Mouse (Mus musculus) cerebellum, postnatal 25 days (tissue): Measurements from ENCODE around the gene Olfr1535.

Source experiments
- DNase-seq, 2 experiments: peaks; one replicate each; pipeline ENCODE4 v3.0.0; 2021; ENCODE audit warnings: mixed read lengths in 2 of 2

The Olfr1535 gene

DNA sequence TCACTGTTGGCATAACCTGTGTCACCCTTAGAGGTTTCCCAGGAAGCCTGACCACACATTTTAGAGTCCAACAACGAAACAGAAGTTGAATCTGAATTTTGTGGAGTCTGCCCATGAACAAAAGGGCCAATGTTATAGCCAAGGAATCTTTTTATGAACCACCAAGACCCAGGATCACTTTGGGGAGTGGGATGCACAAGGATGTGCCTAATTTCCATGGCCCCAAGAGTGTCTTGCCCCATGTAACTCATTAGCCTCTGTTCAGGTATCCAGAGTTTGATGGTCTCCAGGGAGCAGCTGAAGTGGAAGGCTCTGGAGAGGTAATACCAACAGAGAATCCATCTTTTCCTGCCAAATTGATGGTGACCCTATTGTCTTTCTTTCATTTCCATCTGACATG is at the start of gene Olfr1535:
Gene Olfr1535, minus strand, starts transcription at position 101 of the 400 bp plus-strand sequence.
- DNase-seq, result no peak

DNA sequence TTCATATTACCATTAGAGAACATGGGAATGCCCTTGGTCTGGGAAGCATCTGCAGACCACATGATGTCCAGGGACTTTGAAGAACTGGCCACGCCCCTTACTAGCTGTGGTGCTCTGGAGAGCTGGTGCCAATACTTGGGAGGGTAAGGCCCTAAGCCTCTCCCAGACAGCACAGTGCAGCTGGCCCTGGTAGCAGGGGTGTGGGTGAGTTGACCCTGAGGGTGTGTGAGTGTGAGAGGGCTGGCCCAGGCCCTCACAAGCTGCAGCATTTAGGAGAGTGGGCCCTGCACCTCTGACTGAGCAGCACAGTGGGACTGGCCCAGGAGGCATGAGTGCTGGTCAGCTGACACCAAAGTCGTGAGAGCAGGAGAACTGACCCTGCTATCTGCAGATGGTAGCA is 31.9 kb upstream of the Olfr1535 start:
- no peak for DNase-seq

DNA sequence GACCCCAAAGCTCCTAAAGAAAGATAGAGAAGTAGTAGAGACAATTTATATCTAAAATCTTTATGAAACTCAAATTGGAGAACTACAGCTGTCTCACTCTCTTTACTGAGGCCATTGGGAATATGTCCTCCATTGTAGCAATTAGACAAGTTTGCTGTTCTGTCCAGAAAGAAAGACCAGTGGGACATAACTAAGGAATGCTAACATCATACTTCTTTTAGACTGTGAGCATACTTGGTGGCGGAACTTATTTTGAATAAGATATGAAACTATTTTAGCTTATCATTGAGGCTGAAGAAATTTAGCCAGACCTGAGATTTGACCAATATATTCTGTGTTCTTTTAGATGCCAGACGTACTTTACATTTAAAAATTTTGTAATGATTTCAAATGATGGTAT is 22.0 kb upstream of the Olfr1535 start, which contains the start of gene Olfr1364:
Gene Olfr1364, minus strand, starts transcription at position 101 of the 400 bp plus-strand sequence.
- DNase-seq, result no peak

- no peak for DNase-seq
These were observed 9.1 kb downstream of the Olfr1535 start for GRCm38 (mm10) chr13:21550416-21551110.

DNA sequence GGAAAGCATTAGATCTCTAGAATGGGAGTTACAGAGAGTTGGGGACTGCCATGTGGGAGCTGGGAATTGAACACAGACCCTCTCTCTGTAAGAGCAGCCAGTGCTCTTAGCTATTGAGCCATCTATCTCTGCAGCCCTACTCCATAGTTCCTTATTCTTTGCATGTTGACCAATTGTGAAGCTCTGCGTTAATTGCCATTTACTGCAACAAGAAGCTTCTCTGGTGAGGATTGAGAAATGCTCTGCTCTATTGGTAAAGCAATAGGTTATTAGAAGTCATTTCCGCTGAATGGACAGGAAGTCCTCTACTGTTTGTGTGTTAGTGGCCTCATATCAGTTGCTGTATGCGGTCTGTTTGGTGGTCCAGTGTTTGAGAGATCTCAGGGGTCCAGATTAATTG is 10.2 kb downstream of the Olfr1535 start:
- DNase-seq, result no peak

DNA sequence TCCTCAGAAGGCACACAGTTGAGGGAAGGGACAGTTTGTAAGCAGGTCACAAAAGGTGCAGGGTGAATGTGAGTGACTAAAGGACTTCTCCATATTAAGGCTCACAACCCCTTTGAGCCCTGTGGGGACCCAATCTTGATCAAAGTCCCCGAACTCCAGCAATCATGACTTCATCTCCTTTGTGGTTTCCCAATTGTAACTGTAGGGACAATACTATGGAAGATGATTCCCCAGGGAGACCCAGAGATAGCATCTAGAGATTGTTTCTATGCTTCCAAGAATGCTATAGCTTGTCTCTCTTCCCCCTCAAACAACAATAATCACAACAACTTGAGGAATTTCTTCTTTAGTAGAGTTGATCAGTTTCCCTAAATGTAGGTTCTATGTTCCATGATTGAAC is 17.0 kb downstream of the Olfr1535 start, which contains the start of gene Olfr1366:
Gene Olfr1366, minus strand, starts transcription at position 101 of the 400 bp plus-strand sequence.
- DNase-seq, result no peak

GRCm38 (mm10) chr13:21530781-21531201 is 28.9 kb downstream of the Olfr1535 start, which contains the start of gene Zkscan8:
Gene Zkscan8, minus strand, starts transcription at chr13:21531120.
- DNase-seq, result peak; percentile 92 to 94

GRCm38 (mm10) chr13:21530136-21530535 is 29.6 kb downstream of the Olfr1535 start:
- DNase-seq, result no peak

GRCm38 (mm10) chr13:21506221-21506649 is 53.5 kb downstream of the Olfr1535 start:
- DNase-seq, result peak; percentile 86 to 91
